Mouse (Mus musculus): Measurements from ENCODE around the gene Nfat5.

Nfat5 gene

DNA sequence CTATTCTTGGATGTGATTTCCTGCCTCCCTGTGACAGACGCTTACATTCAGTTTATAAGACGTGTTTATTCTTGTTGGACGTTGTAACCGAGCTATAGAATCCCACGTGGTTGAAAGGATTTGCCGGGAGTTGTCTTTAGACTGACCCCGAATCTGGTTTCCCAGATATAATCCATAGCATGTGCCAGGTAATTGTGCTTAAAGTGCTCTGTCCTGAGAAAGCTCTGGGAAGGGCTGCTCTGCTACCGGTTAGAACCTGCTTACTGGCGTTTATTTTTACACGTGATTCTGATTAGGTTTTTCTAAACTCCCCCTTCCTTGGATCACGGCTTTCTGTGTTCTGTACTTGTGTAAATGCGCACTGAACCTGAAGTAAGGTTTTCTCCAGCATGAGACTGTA lies 104.4 kb downstream of the Nfat5 start:
- in situ Hi-C loops (cut with MboI), result no loop called here

DNA sequence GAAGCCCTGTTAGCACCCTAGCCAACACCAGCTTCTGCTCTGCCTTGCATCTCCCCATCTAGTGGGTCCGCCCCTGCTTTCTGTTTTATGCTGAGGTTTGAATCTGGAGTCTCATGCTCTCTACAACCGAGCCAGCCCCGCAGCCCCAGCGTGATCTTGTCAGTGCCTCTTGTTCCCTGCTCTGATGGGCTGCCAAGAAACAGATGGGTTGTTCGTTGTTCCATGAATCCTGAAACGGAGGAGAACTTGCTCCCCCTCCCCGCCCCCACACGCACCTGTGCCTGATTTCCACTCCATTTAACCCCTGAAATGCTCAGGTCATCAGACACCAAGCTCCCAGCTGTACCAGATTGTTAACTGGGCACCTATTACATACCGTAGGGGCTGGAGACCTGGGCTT lies 106.2 kb downstream of the Nfat5 start:
- in situ Hi-C loops (cut with MboI), result no loop called here

DNA sequence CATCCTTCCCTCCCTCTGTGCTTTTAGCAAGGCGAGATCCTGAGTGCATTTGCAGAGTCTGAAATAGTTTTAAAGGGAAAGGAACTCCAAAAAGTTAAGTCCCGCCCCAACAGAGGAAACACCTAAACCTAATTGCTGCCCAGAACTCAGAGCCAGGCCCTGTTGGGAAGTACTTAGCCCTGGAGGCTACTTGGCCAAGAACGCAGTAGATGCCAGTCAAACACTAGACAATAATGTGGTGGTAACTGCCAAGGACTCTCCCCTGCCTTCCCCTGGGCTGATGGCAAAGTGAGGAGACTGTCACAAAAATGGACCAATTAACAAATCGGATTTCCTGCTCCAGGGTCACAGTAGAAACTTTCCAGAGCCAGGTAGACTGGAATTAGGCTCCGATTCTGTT lies 108.6 kb downstream of the Nfat5 start:
- in situ Hi-C loops (cut with MboI), result no loop called here

DNA sequence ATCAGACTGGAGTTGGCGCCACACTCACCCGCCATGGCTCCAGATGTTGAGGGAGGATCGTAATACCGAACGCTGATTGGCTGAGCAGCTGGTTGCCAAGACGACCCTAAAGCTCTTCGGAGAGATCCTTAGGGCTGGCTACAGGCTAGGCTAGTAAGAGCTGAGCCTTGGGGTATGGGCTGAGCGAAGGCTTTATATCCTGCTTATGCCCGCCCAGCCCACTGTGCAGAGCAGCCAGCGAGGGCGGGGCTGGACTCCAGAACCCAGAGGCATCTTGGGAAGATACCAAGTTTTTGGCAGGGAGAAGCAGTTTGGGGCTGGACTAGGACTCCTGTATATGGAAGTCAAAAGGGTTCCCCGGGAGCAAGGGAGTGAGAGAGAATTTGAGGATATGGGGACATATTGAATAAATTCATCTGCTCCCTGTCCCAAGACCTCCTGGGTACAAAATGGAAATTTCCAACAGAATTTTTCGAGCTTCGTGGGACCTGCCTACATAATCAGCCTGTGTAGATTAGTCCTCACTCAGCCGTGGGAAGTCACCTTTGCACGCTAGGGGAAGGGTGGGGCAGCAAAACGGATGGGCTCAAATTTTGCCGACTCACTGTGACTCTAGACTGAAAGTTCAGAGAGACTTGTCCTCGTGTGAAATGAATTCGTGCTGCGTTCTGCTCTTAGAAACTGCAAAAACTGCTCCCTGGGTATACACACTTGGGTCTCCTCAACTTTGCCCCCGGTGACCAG lies 109.9 kb downstream of the Nfat5 start, which contains the start of gene Nqo1:
Nqo1 (minus strand) TSS at position 169 of the 744 bp plus-strand sequence.
- in situ Hi-C loops (cut with MboI), result no loop called here

DNA sequence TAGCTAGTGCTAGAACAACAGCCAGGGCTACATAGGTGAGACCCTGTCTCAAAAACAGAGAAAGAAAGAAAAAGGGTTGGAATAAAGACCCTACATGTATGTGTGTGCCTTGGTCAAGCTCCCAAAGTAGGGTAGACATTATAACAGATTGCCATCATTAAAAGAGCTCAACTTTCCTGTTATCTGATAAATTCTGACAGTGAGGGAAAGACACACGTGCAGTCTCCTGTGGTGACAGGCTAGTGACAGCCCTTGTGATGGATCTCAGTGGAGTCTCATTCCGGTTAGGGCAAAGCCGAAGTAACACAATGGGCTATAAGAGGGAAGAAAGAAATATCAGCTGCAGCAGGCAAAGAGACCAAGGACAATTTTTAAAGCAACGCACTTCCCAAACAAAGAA lies 110.8 kb downstream of the Nfat5 start:
- in situ Hi-C loops (cut with MboI), result no loop called here

DNA sequence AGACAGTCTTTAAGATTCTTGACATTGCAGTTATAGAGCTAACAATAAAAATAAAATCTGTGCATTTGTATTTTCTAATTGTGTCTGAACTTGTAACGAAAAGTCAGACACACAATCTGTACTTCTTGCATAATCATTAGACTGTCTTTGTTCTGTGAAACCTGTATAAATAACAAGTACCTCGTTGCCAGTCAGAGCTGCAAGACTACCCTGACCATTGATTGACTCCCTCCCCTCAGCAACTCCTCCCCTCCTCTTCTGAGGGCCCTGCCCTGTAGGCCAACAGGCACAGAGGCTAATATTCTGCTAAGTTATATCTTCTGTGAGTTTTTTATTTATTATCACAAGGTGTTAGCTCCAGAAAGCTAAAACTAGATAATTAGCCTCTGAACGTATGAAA lies 112.7 kb downstream of the Nfat5 start:
- in situ Hi-C loops (cut with MboI), result no loop called here

DNA sequence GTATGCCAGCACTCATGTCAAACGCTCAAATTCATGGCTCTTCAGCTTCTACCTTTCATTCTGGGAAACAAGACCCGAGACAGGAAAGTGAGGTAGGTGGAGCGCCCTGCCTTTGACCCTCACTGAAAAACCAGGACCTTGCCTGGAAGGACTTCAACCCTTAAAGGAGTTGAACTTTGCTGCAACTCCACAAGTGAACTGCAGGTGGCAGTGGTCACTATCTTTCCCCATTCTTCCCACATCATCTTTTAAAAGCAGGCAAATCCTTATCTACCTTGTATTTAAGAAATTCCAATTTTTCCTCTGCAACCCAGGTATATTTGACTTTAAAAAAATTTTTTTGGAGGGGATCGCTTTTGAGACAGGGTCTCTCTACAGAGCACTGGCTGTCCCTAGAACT lies 118.1 kb downstream of the Nfat5 start:
- in situ Hi-C loops (cut with MboI), result no loop called here

DNA sequence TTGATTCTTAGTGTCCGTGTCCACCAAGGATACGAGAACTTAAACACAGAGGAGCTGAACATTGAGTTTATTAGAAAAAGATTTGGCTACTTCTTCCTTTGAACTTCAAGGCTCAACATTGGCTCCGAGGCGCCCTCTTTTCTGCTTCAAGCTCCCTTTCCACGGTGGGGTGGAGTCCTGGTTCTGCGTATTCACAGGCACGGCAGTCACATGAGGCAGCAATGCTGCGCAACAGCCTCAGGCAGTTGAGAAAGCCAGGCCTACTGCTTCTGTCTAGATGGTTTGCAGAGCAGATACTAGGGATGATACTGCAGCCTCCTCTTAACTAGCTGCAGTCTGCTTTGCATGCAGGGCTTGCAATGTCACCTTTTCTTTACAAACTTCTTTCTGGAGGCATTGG lies 119.3 kb downstream of the Nfat5 start:
- in situ Hi-C loops (cut with MboI), result no loop called here

DNA sequence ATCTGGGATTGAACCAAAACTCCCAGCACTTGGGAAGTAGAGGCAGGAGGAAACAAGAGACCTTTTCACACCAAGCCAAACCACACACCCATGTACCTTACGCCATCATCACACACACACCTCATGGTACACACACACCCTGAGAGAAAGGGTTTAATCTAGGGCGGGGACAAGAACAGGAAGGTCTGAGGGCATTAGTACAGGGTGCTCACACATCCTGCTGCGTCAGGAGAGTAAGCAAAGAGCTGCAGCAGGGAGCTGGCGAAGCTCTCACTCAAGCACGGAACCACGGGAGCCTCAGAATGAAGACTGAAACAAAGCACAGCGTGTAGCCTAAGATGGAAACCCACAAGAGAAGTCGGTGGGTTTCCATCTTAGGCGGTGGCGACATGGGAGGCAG lies 120.6 kb downstream of the Nfat5 start:
- in situ Hi-C loops (cut with MboI), result no loop called here

DNA sequence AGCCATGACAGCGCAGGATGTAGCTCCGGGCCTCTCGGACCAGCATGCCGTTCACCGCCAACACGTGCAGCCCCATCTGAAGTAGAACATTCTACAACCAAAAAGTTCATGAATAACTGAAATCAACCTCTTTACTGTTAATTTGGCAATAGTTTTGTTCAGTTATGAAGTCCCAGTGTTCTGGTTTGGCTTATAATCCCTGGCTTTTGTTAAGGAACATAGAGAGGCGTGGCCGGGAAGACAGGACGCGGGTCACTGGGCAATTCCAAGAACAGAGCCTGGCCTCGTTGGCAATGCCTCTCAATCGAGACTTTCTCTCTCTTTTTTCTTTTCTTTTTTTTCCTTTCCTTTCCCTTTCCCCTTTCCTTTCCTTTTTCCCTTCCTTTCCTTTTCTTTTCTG lies 123.7 kb downstream of the Nfat5 start:
- in situ Hi-C loops (cut with MboI), result no loop called here

DNA sequence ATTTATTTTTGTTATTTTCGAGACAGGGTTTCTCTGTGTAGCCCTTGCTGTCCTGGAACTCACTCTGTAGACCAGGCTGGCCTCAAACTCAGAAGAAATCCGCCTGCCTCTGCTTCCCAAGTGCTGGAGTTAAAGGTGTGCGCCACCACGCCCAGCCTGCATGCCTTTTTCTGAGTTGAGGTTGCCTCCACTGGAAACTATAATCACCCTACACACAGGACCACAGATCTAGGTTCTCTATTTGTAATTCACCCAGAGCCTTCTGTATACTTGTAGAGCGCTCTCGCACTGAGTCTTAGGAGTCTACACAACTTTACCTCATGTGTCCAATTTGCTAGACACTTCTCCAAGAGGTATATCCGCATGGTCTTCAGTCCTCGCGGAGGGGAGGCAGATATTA lies 130.9 kb downstream of the Nfat5 start:
- in situ Hi-C loops (cut with MboI), result no loop called here

DNA sequence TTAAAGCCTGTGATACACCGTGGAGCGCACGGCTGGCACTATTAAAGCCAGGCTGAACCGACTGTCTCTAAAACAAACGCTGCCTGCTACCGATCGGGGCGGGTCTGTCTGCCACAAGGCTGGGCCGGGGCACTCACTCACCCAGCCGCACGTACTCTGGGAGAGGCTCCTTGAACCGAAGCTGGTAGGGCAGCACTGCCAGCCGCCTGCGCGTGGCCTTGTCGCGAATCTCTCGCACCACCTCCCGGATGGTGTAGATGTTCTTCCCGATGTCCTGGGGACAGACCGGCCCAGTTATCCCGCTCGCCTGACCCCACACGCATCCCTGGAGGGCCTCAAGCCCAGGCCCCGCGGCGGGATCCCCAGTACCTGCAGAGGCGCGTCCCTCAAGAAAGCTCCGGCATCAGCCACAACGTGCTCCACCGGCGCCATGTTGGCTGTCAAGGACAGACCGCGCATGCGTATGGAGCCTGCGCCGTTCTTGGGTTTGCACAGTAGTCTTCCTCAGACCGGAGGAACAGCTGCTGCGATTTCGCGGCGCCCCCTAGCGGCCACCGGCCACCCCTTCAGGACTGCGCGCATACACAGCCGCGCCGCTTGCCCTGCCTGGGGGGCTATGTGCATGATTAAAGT lies 131.4 kb downstream of the Nfat5 start, which contains the start of gene Nob1:
Nob1 (minus strand) TSS at position 455 of the 633 bp plus-strand sequence.
- in situ Hi-C loops (cut with MboI), result no loop called here

DNA sequence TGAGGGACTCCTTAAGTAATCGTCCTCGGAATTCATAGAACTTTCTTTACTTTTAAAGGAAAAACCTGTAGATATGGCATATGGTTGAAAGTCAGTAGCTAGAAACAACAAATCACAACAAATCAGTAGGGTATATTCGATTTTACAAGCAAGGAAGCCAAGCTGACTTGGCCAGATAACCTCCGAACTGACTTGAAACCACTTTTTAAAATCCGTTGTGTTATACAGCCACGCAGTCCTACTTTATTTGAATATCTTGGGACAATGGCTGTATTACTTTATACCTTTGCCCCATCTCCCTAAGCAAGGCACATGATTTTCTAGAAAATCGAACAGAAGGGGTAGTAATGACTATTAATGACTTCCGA lies 131.9 kb downstream of the Nfat5 start:
- in situ Hi-C loops (cut with MboI), result no loop called here
